Mouse (Mus musculus) spleen, adult 2 months (tissue): ENCODE data around the gene Sirt6.

Experiments
- CTCF ChIP-seq: fragments of 200-500 bp; IDR thresholded peaks from 2 replicates; pipeline ENCODE4 v1.5.1; 2011; ENCODE audit warnings: mild to moderate bottlenecking, inconsistent platforms; ENCODE audit not compliant: insufficient read depth, insufficient read length, insufficient replicate concordance; ENCODE audit errors: extremely low read depth
- POLR2A ChIP-seq: fragments of 200-500 bp; IDR thresholded peaks from 2 replicates; pipeline ENCODE4 v1.6.1; 2011; ENCODE audit warnings: low read depth, low read length, inconsistent platforms

- TF ChIP-seq POLR2A (no peak), CTCF (no peak)
Observed at GRCm38 (mm10) chr10:81600096-81600495, 27.5 kb downstream of the Sirt6 start.
